In genomic region chr11:4750263-4750662, GRCm38 (mm10) we compare ENCODE assay signal across 7 mouse cellular contexts. TPM values are rescaled to one million over a fixed set of nuclear protein-coding genes. Genes with fewer than 3 reads are reported as not detected.
DNase-seq lines count a peak whose midpoint lies in the region; ATAC-seq and TF ChIP-seq lines count a peak whose summit lies in the region.

No protein-coding gene starts in this region.

- H3K27ac ChIP-seq in ES-E14 (ENCODE audit: insufficient read depth, low read depth, low read length, poor library complexity, severe bottlenecking): no peak overlapping the region
- no peak overlapping the region for H3K27ac ChIP-seq in limb, embryonic 14.5 days (replicated peaks; ENCODE audit: low read depth, low read length)

- H3K9ac ChIP-seq in ES-E14 (ENCODE audit: insufficient read depth, low read depth, low read length, poor library complexity, severe bottlenecking): no peak overlapping the region
- H3K9ac ChIP-seq in limb, embryonic 14.5 days (ENCODE audit: low read depth, low read length, severe bottlenecking): no peak overlapping the region

- peaks cover 50% of the 10 kb centered on the region for H3K27me3 ChIP-seq in limb, embryonic 14.5 days (ENCODE audit: control insufficient read depth, insufficient read depth, low read length)
- H3K27me3 ChIP-seq in splenic B cell, adult 2 months (ENCODE audit: control insufficient read depth, insufficient read depth, low read length, poor library complexity, severe bottlenecking): peaks cover 1% of the 10 kb centered on the region; the same call in 1 of the 2 replicates

- H3K4me3 ChIP-seq in ES-E14 (ENCODE audit: insufficient read depth in 1 of 2, low read depth in 1 of 2, low read length in 2 of 2, poor library complexity in 1 of 2, severe bottlenecking in 1 of 2): no peak overlapping the region
- no peak overlapping the region for H3K4me3 ChIP-seq in limb, embryonic 14.5 days (replicated peaks; ENCODE audit: low read length)

- WGBS in limb, embryonic 14.5 days: 3% methylated on average over 9 of the region's 9 CpGs

- H3K36me3 ChIP-seq in ES-E14 (ENCODE audit: control insufficient read depth, insufficient read depth, low read length, poor library complexity, severe bottlenecking): no peaks in the 10 kb centered on the region
- H3K36me3 ChIP-seq in limb, embryonic 14.5 days (ENCODE audit: control insufficient read depth, insufficient read depth, low read length): no peaks in the 10 kb centered on the region
- H3K36me3 ChIP-seq in splenic B cell, adult 2 months (ENCODE audit: control insufficient read depth, insufficient read depth, low read length, poor library complexity, severe bottlenecking): no peaks in the 10 kb centered on the region

- TF ChIP-seq POLR2A in limb, embryonic 14.5 days (IDR thresholded peaks at IDR 0.05; ENCODE audit: borderline replicate concordance, extremely low read depth, insufficient read depth, insufficient read length): no peak

- in situ Hi-C loops in ES-E14 (cut with MboI; ENCODE audit: low sequenced_read_pairs in 2 of 2, unreplicated experiment in 2 of 2): no loop called here

- DNase-seq in ES-E14 (ENCODE audit: low read depth, low spot score) (peak; percentile 64), adipocyte (ENCODE audit: low spot score) (peak; percentile 84)
- peak; percentile 69 for DNase-seq in gastrocnemius, postnatal 14 days
- DNase-seq in limb, embryonic 14.5 days (ENCODE audit: low spot score): peak; percentile 80
- peak; percentile 37 for DNase-seq in splenic B cell, adult 2 months (ENCODE audit: low read depth, low spot score)
- no peak for DNase-seq in cerebellum, adult 9-11 months
- no peak for DNase-seq in left cerebral cortex, postnatal 25 days (ENCODE audit: low spot score in 2 of 2)

- peaks cover 0 to 4% of the 10 kb centered on the region in 2 experiments; a peak in 2 of 4 replicates for H3K4me1 ChIP-seq in ES-E14 (ENCODE audit: control insufficient read depth in 2 of 2, insufficient read depth in 2 of 2, low read length in 2 of 2, poor library complexity in 1 of 2)
- H3K4me1 ChIP-seq in limb, embryonic 14.5 days (ENCODE audit: control insufficient read depth, insufficient read depth, low read length): peaks cover 5% of the 10 kb centered on the region; the same call in 1 of the 2 replicates

- intact Hi-C loops in gastrocnemius, postnatal 14 days (cut with DNase I; ENCODE audit: low total_unique reads): no loop called here
- intact Hi-C loops in left cerebral cortex, postnatal 25 days (cut with DNase I): no loop called here

- no peaks in the 10 kb centered on the region for H3K9me3 ChIP-seq in ES-E14 (ENCODE audit: control insufficient read depth, insufficient read depth, low read depth, low read length)
- peaks cover 3% of the 10 kb centered on the region; the same call in 1 of the 2 replicates for H3K9me3 ChIP-seq in limb, embryonic 14.5 days (ENCODE audit: control insufficient read depth, low read length)

- ATAC-seq in limb, embryonic 14.5 days (ENCODE audit: low FRiP score, low read depth): 0 out of 2 replicates have a peak, but pooled peaks have one; percentile 44

- no peak overlapping the region for H3K4me2 ChIP-seq in limb, embryonic 14.5 days (replicated peaks; ENCODE audit: low read depth, low read length, severe bottlenecking)

TF ChIP-seq in ES-E14, 5 proteins besides CTCF, POLR2A, EP300 and RAD21:
- TF ChIP-seq ZC3H11A (IDR thresholded peaks at IDR 0.05; ENCODE audit: borderline replicate concordance, low read depth, low read length) (0 out of 2 replicates have a peak, but pooled peaks have one; percentile 15), ZNF384 (IDR thresholded peaks at IDR 0.05; ENCODE audit: low read depth, low read length) (no peak)

RNA-seq across cellular contexts. Expression of gene Cabp7, which starts 3.7 kb away (rescaled TPM):
- 1.9 and 4.5 TPM in 2 replicates for total RNA-seq in ES-E14 (2012; rRNA removed)
- under 1 TPM; 0.66 to 0.69 TPM for total RNA-seq in gastrocnemius, postnatal 14 days (2021)
- 0.10 and 0.14 TPM in 2 replicates for polyA plus RNA-seq in limb, embryonic 14.5 days (2012; rRNA removed)
- 0.12 and 0.17 TPM in 2 replicates for polyA plus RNA-seq in limb, embryonic 14.5 days (2014; fragmentation: Nextera tagmentation; extraction: Ambion mirVana)
- 10 to 100 TPM; 13.8 to 16.0 TPM for total RNA-seq in left cerebral cortex, postnatal 25 days (2021)

RNA-seq across cellular contexts. Expression of gene Zmat5, which starts 45.8 kb away (rescaled TPM):
- 22.4 and 32.3 TPM in 2 replicates for total RNA-seq in ES-E14 (2012; rRNA removed)
- 10 to 100 TPM; 14.8 to 15.1 TPM for total RNA-seq in gastrocnemius, postnatal 14 days (2021)
- polyA plus RNA-seq in limb, embryonic 14.5 days (2012; rRNA removed): 42.1 TPM in 2 replicates
- 56.4 and 61.3 TPM in 2 replicates for polyA plus RNA-seq in limb, embryonic 14.5 days (2014; fragmentation: Nextera tagmentation; extraction: Ambion mirVana)
- total RNA-seq in left cerebral cortex, postnatal 25 days (2021): 10 to 100 TPM; 27.8 to 30.8 TPM

RNA-seq across cellular contexts. Expression of gene Uqcr10, which starts 46.1 kb away (rescaled TPM):
- total RNA-seq in ES-E14 (2012; rRNA removed): 963 and 1,094 TPM in 2 replicates
- total RNA-seq in gastrocnemius, postnatal 14 days (2021): 100 to 1,000 TPM; 851 to 959 TPM
- polyA plus RNA-seq in limb, embryonic 14.5 days (2012; rRNA removed): 607 and 868 TPM in 2 replicates
- polyA plus RNA-seq in limb, embryonic 14.5 days (2014; fragmentation: Nextera tagmentation; extraction: Ambion mirVana): 681 and 756 TPM in 2 replicates
- 100 to 1,000 TPM; 379 to 407 TPM for total RNA-seq in left cerebral cortex, postnatal 25 days (2021)

Comparison
In these comparisons a context has a peak if more than half of its experiments do, and no peak if none do; other contexts are left out.
1. DNase-seq: peak in ES-E14 (single experiment), adipocyte (single experiment), gastrocnemius, postnatal 14 days (single experiment), limb, embryonic 14.5 days (single experiment) and splenic B cell, adult 2 months (single experiment); none in cerebellum, adult 9-11 months (single experiment) and left cerebral cortex, postnatal 25 days (0 of 2).